Mouse (Mus musculus): ENCODE data around the gene Gm20388.

The Gm20388 gene

DNA sequence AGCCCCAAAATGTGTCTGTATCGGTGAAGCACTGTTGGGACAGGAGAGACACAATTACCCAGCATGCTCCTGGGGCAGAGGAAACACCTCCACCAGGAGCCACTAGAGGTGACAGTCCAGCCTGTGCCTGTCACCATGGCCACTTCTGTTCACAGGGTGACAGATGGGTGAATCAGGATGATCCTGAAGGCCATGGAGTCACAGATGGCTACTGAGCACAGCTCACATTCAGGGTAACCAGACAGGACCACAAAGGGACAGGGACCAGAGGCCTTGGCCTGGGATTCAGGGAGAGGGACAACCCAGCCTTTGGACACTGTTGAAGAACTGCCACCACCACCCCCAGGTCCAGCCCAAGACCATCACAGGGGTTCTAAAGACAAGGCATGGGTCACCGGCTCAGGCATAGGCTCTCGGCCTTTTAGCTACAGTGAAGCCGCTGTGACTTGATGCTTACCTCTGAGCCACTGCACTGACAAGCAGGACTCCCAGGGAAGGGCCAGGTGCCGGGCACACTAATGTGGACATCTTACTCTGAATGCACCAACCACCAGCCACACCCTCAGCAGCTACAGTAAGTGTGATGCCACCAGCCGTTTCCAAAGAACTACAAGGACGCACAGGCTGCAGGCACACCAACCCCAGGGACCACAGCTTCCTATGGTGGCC lies 1649.9 kb downstream of the Gm20388 start:
- no peak for DNase-seq (ENCODE audit: low spot score in 2 of 2)

- no peak for DNase-seq (ENCODE audit: low spot score in 2 of 2)
Observed at GRCm38 (mm10) chr8:121561636-121562345, 1651.2 kb downstream of the Gm20388 start.

DNA sequence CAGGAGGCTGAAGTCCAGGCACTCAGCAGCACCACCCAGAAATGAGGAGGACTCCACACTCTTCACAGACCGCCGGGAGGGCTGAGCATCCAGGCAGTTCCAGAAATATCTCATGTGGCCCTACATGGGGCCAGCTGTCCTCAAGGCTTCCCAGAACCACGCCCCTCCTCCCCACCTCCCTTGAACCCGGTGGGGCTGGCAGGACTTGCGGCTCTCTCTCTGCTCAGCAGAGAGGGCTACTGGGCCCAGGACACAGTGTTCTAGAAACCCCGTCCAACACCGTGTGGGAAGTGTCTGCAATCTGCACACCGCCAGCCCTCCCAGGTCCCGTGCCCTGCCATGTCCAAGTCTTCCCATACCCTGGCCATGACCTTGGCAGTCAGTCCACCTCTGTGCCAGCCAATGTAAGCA lies 1652.3 kb downstream of the Gm20388 start:
- no peak for DNase-seq (ENCODE audit: low spot score in 2 of 2)

- DNase-seq (ENCODE audit: low spot score in 2 of 2) = no peak
Observed at GRCm38 (mm10) chr8:121563701-121564100, 1653.1 kb downstream of the Gm20388 start.

GRCm38 (mm10) chr8:121568321-121568720 lies 1657.7 kb downstream of the Gm20388 start:
- DNase-seq (ENCODE audit: low spot score in 2 of 2) = no peak

GRCm38 (mm10) chr8:121570335-121570734 lies 1659.7 kb downstream of the Gm20388 start:
- no peak for DNase-seq (ENCODE audit: low spot score in 2 of 2)

DNA sequence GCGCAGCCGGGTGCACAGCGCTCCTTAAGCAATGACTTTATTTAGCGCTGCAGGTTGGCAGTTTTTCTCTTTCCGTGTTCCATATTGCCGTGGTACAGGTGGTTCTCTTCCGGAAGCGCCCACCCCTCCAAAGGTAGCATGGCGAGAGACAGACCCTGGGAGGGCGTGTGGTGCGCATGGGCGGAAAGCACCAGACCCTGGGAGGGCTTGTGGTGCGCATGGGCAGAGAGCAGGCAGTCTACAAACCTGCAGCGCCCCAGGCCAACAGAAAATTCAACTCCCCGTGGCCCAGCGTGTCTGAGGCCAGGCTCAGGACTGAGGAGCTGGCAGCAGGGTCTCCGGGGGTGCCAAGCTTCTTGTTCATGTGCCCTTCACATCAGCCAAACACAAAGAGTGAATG lies 1660.2 kb downstream of the Gm20388 start:
- no peak for DNase-seq (ENCODE audit: low spot score in 2 of 2)

GRCm38 (mm10) chr8:121572121-121572520 lies 1661.5 kb downstream of the Gm20388 start:
- no peak for DNase-seq (ENCODE audit: low spot score in 2 of 2)

GRCm38 (mm10) chr8:121573275-121573674 lies 1662.6 kb downstream of the Gm20388 start:
- DNase-seq (ENCODE audit: low spot score in 2 of 2) = no peak

GRCm38 (mm10) chr8:121575661-121576060 lies 1665.0 kb downstream of the Gm20388 start:
- no peak for DNase-seq (ENCODE audit: low spot score in 2 of 2)

DNA sequence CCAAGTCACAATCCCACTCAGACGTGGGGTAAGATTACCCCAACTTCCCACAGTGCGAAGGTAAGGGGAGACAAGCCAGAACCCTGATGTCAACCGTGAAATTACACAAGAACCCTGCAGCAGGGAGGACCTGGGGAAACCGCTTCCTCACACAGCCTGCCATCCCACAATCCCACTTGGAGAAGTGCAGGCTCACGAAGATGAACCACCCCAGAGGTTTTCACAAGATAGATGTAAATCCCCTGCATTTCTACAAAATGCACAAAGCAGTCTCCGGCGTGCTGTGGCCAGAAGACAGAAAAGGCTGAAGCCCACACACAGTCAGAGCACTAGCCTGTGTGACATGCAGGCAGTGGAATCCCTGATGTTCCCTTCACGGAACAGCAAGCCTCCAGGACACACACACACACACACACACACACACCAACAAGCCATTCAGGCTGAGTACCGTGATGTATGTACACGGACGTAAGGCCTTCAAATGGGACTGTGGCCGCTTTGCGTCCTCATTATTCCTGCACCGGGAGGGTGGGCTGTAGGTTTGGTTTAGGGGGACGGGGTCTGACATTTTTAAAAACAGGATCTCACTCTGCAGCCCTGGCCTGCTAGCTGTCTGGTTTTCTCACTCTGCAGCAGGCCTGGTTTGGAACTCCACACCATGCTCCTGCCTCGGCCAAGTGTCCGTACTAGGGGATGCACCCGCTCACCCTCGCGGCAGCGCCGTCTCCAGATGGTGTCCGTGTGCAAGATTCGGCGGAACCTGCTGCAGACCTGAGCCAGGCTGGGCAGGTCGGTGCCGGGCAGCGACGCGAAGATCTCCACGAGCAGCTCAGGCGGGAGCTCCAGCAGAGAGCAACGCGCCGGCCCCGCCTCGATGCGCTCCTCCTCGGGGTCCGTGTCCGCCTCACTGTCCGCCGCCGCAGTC lies 1667.4 kb downstream of the Gm20388 start:
- no peak for DNase-seq (ENCODE audit: low spot score in 2 of 2)

DNA sequence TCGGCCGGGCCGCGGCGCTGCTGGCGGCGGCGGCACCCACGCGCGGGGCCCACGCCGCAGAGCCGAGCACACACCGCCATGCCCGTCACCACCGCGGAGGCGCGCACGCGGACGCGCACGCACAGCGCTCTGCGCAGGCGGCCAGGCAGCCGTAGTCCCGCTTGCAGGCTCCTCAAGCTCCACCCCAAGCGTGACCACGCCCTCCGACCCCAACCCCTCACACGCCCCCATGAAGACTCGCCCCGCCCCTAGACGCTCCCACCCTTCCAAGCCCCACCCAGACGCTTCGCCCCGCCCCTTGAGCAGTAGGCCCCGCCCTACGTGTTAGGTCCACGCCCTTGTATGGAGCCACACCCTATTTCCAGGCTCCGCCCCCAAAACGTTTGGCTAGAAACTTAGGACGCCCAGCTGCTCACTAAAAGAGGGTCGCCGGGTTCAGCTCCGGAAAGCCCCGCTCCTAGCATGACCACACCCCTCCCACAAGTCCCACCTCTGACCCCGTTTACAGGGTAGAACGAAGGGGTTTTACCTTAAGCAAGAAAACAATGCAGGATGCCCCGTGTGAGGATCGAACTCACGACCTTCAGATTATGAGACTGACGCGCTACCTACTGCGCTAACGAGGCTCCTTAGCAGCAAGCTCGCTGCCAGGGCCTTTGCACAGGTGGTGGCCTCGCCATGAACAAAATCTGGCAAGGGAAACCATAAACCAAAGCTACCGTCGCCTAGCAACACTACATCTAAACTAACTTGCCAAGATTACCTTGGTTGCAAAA lies 1668.2 kb downstream of the Gm20388 start, which contains the start of gene Fbxo31:
TSS of gene Fbxo31 (minus strand) at position 131 of the 776 bp plus-strand sequence.
- DNase-seq (ENCODE audit: low spot score in 2 of 2) = peak; percentile 82 to 92

- no peak for DNase-seq (ENCODE audit: low spot score in 2 of 2)
Observed at GRCm38 (mm10) chr8:121580465-121580864, 1669.8 kb downstream of the Gm20388 start.

DNA sequence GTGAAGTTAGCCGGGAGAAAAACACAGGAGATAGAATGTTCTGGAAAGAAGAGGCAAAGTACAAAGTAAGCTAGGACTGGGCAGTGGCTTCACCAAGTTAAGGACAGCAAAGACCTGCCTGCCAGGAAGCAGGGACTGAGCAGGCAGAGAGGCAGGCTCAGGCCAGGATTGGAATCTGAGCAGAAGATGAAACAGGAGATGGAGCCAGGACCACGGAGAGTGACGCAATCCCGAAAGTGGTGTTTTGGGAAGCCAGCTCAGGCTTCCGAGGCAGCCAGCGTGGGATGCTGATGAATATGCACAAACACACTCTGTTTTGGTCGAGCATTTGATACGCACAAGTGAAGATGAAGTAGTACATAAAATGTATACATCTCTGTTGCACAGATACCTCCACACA lies 1673.0 kb downstream of the Gm20388 start:
- no peak for DNase-seq (ENCODE audit: low spot score in 2 of 2)

GRCm38 (mm10) chr8:121584730-121585129 lies 1674.1 kb downstream of the Gm20388 start:
- DNase-seq (ENCODE audit: low spot score in 2 of 2) = no peak

GRCm38 (mm10) chr8:121585159-121585825 lies 1674.7 kb downstream of the Gm20388 start:
- peak; percentile 99 to 100 for DNase-seq (ENCODE audit: low spot score in 2 of 2)

DNA sequence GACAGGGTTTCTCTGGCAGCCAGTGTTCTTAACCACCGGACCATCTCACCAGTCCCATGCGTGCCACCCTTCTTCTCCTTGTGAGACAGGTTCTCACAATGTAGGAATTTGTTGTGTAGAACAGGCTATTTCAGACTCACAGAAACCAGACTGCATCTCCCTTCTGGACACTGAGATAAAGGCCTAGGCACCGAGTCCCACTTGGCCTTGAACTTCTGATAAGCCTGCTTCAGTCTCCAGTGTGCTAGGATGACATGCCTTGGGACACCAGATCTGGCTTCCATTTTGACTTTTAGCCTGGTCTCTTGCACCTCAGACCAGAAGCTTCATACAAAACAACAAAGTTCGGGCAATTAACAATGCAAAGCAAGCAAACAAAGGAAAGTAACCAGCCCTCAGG lies 1678.1 kb downstream of the Gm20388 start:
- no peak for DNase-seq (ENCODE audit: low spot score in 2 of 2)

DNA sequence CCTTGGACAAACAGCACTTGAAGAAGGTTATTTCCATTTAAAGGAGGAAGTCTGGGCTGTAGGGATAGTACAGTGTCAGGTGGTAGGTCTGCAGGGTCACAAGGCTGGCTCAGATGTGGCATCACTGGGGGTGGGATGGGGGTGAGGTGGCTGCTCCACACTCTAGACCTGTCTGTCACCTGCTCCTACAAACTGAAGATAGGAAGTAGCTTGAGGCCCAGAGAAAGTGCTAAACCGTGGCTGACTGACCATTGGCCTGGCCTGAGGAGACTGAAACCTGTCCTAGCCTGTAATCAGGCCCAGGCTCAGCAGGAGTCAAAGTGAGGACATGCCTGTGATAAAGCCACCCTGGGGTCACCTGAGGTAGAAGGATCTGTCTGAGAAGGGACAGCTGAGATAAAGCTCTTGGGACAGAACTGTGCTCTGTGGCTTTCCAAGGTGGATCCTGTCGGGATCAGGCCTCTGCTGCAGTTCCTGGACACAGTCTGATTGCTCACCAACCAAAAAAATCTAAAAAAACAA lies 1678.6 kb downstream of the Gm20388 start:
- DNase-seq (ENCODE audit: low spot score in 2 of 2) = no peak

DNA sequence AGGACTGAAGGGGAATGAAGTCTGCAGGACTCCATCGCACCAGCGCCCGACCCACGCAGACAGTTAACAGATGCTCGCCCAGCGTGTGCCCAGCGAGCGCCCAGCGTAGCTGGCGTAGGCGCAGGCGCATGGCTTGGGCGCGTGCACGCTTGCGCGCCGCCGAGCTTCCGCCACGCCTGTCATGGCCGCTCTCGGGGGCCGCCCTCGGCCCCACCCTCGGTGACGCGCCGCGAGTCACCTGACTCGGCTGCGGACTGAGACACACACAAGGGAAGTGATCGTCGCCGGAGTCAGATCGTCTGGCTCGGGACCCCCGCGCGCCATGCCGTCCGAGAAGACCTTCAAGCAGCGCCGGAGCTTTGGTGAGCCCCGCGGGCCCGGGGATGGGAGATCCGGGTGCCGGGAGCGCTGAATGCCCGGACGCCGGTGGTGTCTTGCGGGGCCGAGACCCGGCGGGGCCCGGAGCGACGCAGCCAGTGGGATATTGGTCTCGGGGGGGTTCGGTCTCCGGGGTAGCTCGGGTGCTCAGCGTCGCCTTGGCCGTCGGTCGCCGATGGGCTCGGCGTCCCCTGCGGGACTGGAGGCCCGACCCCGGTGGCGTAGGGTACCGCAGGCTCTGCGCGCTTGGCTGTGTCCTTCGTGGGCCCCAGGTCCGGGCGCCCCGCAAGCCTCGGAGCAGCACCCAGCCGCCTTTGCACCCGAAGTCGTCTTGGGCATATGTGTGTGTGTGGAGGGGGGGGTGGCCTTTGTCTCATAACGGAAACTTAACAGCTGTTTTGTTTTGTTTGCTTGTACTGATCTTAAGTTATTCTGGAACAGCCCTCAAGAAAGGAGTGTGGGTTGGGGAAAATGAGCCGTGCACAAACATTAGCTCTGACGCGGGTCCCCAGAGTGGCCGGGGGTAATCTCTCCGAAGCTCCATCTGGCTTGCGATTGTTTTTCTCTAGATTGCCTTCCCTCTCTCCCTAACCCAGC lies 1679.8 kb downstream of the Gm20388 start, which contains the start of gene Map1lc3b:
TSS of gene Map1lc3b (plus strand) at position 159 of the 975 bp plus-strand sequence.
- DNase-seq (ENCODE audit: low spot score in 2 of 2) = peak; percentile 96 to 99
